Mouse (Mus musculus): Measurements from ENCODE around the gene Tgfa. TPM values are rescaled to one million over a fixed set of nuclear protein-coding genes. Genes with fewer than 3 reads are reported as not detected.

Tgfa gene
- polyA plus RNA-seq, 1 experiment, result not detected

DNA sequence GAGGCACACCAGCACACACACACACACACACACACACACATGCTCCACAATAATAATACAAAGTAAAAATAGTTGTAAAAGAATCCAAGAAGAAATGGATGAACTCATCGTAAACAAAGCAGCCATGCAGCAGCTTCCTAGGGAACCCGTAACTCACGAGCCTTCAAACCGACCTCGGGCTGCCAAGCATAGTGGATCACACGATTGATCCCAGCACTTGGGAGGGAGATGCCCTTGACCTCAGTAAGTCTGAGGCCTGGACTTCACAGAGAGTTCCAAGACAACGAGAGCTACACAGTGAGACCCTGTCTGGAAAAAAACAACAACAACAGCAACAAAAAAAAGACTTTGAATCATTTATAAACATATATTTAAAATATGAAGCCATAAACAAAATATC is 33.4 kb upstream of the Tgfa start:
- TF ChIP-seq POLR2A (IDR thresholded peaks at IDR 0.05; ENCODE audit: borderline replicate concordance, low read depth, low read length), result no peak
- no peak overlapping the region for H3K4me3 ChIP-seq (ENCODE audit: insufficient read depth, low read length)
- no peak overlapping the region for H3K27ac ChIP-seq (ENCODE audit: insufficient read depth, low read depth, low read length)
- no peaks in the 10 kb centered on the region for H3K4me1 ChIP-seq (ENCODE audit: control insufficient read depth, insufficient read depth, low read length)

DNA sequence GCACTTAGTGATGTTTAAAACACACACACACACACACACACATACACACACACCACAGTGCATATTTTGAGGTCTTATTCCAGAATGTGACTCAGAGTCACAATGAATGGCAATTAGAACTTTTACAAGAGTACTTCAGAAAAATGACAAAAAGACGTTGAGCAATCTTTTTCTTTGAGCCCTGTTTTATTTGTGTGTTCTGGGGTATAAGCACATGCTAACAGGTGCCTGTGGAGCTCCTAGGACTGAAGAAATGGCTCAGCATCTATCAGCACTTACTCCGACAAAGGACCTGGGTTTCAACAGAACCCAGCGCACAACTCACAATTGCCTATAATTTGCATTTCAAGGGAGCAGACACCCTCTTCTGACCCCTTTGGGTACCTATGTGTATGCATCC is 31.0 kb upstream of the Tgfa start:
- TF ChIP-seq CTCF (IDR thresholded peaks at IDR 0.05; ENCODE audit: low read depth, low read length) (no peak), POLR2A (IDR thresholded peaks at IDR 0.05; ENCODE audit: borderline replicate concordance, low read depth, low read length) (no peak)
- no peaks in the 10 kb centered on the region for H3K4me1 ChIP-seq (ENCODE audit: control insufficient read depth, insufficient read depth, low read length)
- no peak overlapping the region for H3K27ac ChIP-seq (ENCODE audit: insufficient read depth, low read depth, low read length)
- H3K4me3 ChIP-seq (ENCODE audit: insufficient read depth, low read length), result no peak overlapping the region

DNA sequence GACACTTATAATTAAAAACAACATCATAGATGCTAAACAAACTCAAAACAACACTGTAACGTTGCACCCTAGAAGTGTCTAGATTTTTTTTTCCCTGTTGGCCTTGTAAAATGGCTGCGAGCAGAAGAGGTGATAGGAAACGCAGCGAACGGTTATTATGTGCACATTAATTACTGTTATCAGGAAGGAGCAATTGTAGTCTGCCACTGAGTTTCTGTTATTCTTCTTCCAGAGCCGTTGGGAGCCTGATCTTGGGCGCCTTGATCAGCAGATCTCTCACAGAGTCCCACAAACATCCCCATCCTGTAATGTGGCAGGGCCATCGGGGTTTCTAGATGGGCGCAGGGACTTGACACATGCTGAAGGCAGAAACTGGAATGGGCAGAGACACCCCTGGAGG is 28.6 kb upstream of the Tgfa start:
- H3K27ac ChIP-seq (ENCODE audit: insufficient read depth, low read depth, low read length), result no peak overlapping the region
- no peak overlapping the region for H3K4me3 ChIP-seq (ENCODE audit: insufficient read depth, low read length)
- no peak for TF ChIP-seq CTCF (IDR thresholded peaks at IDR 0.05; ENCODE audit: low read depth, low read length)
- no peak for TF ChIP-seq POLR2A (IDR thresholded peaks at IDR 0.05; ENCODE audit: borderline replicate concordance, low read depth, low read length)
- no peaks in the 10 kb centered on the region for H3K4me1 ChIP-seq (ENCODE audit: control insufficient read depth, insufficient read depth, low read length)

DNA sequence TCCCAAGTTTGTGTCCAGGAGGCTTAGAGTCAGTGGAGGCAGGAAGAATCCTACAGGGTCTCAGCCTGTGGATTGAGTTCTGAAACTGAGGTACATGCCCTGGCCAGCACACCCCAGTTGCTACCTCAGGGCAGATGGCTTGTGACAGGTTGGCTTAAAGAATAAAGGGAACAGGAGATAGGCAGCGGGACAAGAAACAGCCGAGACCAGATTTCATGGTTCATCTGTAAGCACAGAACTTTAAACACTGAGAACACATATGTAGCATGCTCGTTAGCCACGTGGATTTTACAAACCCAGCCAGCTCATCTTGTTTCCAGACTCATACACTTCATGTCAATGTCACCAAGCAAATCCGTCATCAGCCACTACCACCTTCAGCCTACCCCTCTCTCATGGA is 27.2 kb upstream of the Tgfa start:
- no peak for TF ChIP-seq CTCF (IDR thresholded peaks at IDR 0.05; ENCODE audit: low read depth, low read length)
- TF ChIP-seq POLR2A (IDR thresholded peaks at IDR 0.05; ENCODE audit: borderline replicate concordance, low read depth, low read length), result no peak
- H3K4me1 ChIP-seq (ENCODE audit: control insufficient read depth, insufficient read depth, low read length), result no peaks in the 10 kb centered on the region
- no peak overlapping the region for H3K27ac ChIP-seq (ENCODE audit: insufficient read depth, low read depth, low read length)
- H3K4me3 ChIP-seq (ENCODE audit: insufficient read depth, low read length), result no peak overlapping the region

DNA sequence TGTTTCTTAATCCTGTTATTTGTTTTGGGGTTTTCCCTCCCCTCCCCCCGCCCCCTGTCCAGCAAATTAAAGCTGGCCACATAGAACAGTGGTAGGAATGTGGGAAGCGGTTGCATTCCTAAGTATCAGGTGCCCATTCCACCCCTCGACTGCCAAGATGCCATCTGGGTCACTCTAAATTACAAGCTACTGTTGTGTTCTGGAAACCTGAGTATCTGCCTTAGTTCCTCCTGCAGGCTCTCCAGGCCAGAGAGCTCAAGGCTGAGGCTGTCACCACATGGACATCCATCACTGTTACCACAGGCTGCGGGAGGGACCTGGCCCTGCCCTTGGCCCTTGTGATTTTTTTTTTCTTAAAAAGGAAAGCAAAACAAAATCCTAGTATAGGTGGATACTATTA is 25.9 kb upstream of the Tgfa start:
- H3K4me1 ChIP-seq (ENCODE audit: control insufficient read depth, insufficient read depth, low read length), result no peaks in the 10 kb centered on the region
- H3K4me3 ChIP-seq (ENCODE audit: insufficient read depth, low read length), result no peak overlapping the region
- H3K27ac ChIP-seq (ENCODE audit: insufficient read depth, low read depth, low read length), result no peak overlapping the region
- TF ChIP-seq CTCF (IDR thresholded peaks at IDR 0.05; ENCODE audit: low read depth, low read length), result no peak

DNA sequence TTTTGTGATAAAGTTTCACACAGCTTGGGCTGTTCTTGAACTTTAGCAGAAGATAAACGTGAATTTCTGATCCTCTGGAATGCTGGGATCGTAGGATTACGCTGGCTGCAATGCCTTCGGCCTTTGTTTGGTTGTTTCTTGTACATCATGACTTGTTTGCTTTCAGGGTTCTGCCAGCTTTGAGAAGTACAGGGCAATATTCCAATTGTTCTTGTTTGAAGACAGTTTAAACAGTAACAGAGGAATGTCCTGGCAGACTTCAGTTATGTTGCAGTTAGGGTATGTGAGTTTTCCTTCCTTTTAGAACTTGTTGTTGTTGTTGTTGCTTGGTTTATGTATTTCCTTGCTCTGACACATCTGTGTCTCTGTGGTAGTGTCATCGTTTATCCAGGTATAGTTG is 18.8 kb upstream of the Tgfa start:
- TF ChIP-seq POLR2A (IDR thresholded peaks at IDR 0.05; ENCODE audit: borderline replicate concordance, low read depth, low read length), result no peak
- no peak for TF ChIP-seq CTCF (IDR thresholded peaks at IDR 0.05; ENCODE audit: low read depth, low read length)
- Histone ChIP-seq H3K4me3 (ENCODE audit: insufficient read depth, low read length) (no peak overlapping the region), H3K27ac (ENCODE audit: insufficient read depth, low read depth, low read length) (no peak overlapping the region), H3K4me1 (ENCODE audit: control insufficient read depth, insufficient read depth, low read length) (no peaks in the 10 kb centered on the region)

DNA sequence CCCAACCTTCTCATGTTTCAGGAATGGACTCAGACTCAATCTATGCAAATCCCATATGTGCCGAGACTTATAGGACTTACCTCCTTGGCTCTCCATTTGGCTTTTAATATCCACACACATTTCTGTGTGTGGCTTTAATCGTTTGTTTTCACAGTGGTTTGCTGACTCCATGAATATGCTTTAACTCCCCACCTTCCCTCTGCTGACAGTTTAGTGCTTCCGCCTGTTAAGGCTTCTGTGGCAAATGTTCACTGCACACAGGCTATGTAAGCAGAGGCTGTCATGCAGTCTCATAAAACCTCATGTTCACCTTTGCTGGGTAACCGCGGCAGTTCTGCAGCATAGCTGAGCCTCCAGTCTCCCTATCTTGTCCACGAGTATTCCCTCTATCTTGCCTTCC is 18.3 kb upstream of the Tgfa start:
- H3K27ac ChIP-seq (ENCODE audit: insufficient read depth, low read depth, low read length), result no peak overlapping the region
- TF ChIP-seq CTCF (IDR thresholded peaks at IDR 0.05; ENCODE audit: low read depth, low read length), result no peak
- TF ChIP-seq POLR2A (IDR thresholded peaks at IDR 0.05; ENCODE audit: borderline replicate concordance, low read depth, low read length), result no peak
- no peak overlapping the region for H3K4me3 ChIP-seq (ENCODE audit: insufficient read depth, low read length)
- no peaks in the 10 kb centered on the region for H3K4me1 ChIP-seq (ENCODE audit: control insufficient read depth, insufficient read depth, low read length)

DNA sequence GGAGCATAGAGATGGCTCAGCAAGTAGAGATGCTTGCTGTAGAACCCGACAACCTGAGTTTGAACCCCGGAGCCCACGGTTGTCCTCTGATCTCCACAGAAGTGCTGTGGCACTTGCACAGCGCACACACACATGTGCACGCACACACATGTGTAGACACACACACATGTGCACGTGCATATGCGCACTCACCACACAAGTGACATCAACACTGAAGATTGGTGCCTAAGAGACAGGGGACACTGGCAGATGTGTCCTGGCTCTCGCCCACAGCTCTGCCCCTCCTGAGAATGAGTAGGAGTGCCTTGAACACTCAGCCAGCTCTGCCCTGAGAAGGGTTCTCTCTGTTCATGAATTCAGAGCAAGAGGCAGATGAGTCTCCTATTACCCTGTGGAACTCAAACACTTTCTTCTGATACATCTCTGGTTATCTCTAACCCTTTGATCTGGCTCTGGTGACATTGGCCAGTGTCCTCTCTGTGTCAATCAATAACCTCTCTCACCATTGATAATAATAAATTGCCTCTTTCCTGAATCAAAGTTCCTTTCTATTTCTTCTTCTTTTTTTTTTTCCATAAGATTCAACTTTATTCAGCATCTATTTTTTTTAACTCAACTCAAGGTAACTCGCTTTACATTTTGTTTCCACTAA is 17.6 kb upstream of the Tgfa start:
- TF ChIP-seq CTCF (IDR thresholded peaks at IDR 0.05; ENCODE audit: low read depth, low read length) (no peak), POLR2A (IDR thresholded peaks at IDR 0.05; ENCODE audit: borderline replicate concordance, low read depth, low read length) (no peak)
- H3K27ac ChIP-seq (ENCODE audit: insufficient read depth, low read depth, low read length), result no peak overlapping the region
- H3K4me3 ChIP-seq (ENCODE audit: insufficient read depth, low read length), result no peak overlapping the region
- H3K4me1 ChIP-seq (ENCODE audit: control insufficient read depth, insufficient read depth, low read length), result no peaks in the 10 kb centered on the region

DNA sequence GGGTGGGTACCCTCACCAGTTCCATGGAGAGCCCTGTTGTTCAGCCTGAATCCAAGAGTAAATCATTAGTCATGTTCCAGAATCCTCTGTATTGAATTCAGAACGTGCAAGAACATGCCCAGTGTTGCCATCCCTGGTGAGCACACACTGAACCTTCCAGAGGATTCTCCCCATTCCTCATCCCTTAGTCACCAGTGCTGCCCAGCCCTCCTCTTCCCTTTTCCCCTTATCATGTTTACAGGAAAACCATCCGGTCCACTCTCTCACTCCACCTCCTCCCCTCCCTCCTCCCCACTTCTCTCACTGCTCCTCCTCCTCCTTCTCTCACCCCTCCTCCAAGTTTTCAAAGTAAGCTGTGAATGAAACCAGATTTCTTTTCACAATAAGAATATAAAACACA is 14.4 kb upstream of the Tgfa start:
- H3K4me1 ChIP-seq (ENCODE audit: control insufficient read depth, insufficient read depth, low read length), result no peaks in the 10 kb centered on the region
- no peak overlapping the region for H3K27ac ChIP-seq (ENCODE audit: insufficient read depth, low read depth, low read length)
- H3K4me3 ChIP-seq (ENCODE audit: insufficient read depth, low read length), result no peak overlapping the region
- TF ChIP-seq CTCF (IDR thresholded peaks at IDR 0.05; ENCODE audit: low read depth, low read length), result no peak
- TF ChIP-seq POLR2A (IDR thresholded peaks at IDR 0.05; ENCODE audit: borderline replicate concordance, low read depth, low read length), result no peak

DNA sequence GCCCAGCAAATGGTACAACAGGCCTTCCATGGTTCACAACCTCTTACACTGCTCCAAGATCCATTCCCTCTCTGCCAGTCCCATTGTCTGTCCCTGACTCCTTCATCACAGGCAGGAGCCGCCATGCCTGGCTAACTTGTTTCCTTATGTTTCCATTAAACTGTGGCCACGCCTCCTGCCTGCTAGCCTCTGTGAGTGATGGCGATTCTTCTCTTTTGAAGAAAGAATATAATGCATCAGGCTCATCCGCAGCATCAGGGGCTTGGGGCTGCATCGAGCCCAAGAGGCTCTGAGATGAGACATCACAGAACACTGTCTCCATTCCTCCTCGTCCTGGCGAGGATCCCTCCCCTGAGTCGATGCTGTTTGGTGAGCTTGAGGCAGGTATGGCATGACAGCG is 13.0 kb upstream of the Tgfa start:
- TF ChIP-seq POLR2A (IDR thresholded peaks at IDR 0.05; ENCODE audit: borderline replicate concordance, low read depth, low read length), result no peak
- no peak for TF ChIP-seq CTCF (IDR thresholded peaks at IDR 0.05; ENCODE audit: low read depth, low read length)
- Histone ChIP-seq H3K27ac (ENCODE audit: insufficient read depth, low read depth, low read length) (no peak overlapping the region), H3K4me1 (ENCODE audit: control insufficient read depth, insufficient read depth, low read length) (no peaks in the 10 kb centered on the region), H3K4me3 (ENCODE audit: insufficient read depth, low read length) (no peak overlapping the region)

DNA sequence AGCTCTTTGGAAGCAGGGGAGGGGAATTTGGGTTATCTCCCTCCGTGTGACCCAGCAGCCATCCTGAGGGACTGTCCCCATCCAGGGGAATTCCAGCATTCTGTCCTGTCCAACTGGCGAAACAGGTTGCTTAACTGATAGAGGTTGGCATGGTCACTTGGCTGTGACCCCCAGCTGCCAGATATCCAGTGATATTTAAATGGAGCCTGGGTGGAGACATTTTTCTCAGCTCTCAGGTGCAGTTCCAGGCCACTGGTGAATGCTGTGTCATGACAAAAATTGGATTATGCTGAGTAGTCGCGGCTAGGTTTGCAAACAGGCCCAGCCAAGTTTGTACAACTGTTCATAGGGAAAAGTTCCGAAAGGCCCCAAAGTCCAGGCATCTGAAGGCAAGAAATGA is 12.4 kb upstream of the Tgfa start:
- H3K27ac ChIP-seq (ENCODE audit: insufficient read depth, low read depth, low read length), result no peak overlapping the region
- TF ChIP-seq CTCF (IDR thresholded peaks at IDR 0.05; ENCODE audit: low read depth, low read length), result no peak
- no peak for TF ChIP-seq POLR2A (IDR thresholded peaks at IDR 0.05; ENCODE audit: borderline replicate concordance, low read depth, low read length)

More for the DNA sequence above, 12.4 kb upstream of the Tgfa start:
- Histone ChIP-seq H3K4me1 (ENCODE audit: control insufficient read depth, insufficient read depth, low read length) (no peaks in the 10 kb centered on the region), H3K4me3 (ENCODE audit: insufficient read depth, low read length) (no peak overlapping the region)

All from bone marrow macrophage, adult 2 months (primary cell).